Mouse (Mus musculus) ES-Bruce4 (cell line): ENCODE data around the gene Ice1.

Experiments
- CTCF ChIP-seq: IDR thresholded peaks from one replicate; pipeline ENCODE4 v1.8.1; 2011; ENCODE audit warnings: low read depth, low read length
- EP300 ChIP-seq: IDR thresholded peaks from 2 replicates; pipeline ENCODE4 v1.6.1; 2011; ENCODE audit warnings: low read depth, low read length; ENCODE audit not compliant: insufficient read depth
- POLR2A ChIP-seq: IDR thresholded peaks from one replicate; pipeline ENCODE4 v1.8.1; 2011; ENCODE audit warnings: low read length; ENCODE audit not compliant: insufficient read depth

DNA sequence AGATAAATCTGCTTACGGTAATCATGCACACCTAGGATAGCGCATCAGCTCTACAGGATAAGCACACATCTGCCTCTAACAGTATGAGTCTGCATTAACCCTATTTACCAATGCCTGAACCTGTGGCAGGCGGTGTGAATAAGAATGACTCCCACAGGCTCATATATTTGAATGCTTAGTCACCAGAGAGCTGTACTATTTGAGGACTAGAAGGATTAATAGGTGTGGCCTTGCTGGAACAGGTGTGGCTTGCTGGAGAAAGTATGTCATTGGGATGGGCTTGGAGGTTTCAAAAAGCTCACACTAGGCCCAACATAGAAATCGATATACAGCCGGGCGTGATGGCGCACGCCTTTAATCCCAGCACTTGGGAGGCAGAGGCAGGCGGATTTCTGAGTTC, 15.9 kb downstream of the Ice1 start:
- TF ChIP-seq POLR2A (no peak), CTCF (no peak), EP300 (no peak)
